Mouse (Mus musculus) WW6 (cell line): ENCODE data around the gene Zfp281.

ENCODE experiments used
- DNase-seq: peaks from one replicate; pipeline ENCODE4 v3.0.0-alpha.2; 2013; ENCODE audit warnings: low read depth, low spot score

The Zfp281 gene

GRCm38 (mm10) chr1:136658456-136659227, 33.9 kb downstream of the Zfp281 start:
- DNase-seq, result no peak

DNA sequence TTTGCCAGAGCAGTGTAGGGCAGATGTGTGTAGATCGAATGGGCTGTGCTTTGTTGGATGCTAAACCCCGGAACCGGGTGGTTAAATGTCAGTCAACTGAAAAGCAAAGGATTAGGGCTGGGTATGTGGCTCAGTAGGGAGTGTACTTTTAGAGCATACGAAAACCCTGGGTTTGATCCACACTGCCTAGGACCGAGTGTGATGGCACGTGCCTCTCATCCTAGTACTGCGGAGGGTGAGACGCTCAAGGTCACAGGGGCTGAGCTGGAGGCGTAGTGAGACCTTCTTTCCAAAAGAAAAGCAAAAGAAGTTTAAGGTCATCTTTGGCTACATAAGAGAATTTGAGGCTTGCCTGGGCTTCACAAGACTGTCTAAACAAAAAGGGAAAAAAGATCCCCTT, 34.6 kb downstream of the Zfp281 start:
- no peak for DNase-seq

DNA sequence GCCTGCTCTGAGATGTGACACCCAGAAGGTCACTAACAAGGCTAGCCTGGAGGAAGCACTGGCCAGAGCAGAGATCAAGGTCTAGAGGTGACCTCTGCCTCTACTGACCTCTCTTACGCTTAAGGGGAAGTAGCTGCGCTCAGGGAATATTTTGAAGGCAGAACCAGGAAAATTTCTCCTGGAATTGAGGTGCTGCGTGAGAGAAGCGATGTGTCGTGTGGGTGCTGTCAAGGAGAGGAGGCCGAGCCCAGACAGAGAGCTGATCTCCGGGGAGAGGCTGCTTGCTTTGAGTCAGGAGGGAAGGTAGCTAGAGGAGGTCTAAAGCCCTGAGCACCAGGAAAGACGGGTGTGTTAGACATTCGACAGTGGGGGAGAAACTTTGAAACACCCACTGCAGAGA, 35.2 kb downstream of the Zfp281 start:
- no peak for DNase-seq

DNA sequence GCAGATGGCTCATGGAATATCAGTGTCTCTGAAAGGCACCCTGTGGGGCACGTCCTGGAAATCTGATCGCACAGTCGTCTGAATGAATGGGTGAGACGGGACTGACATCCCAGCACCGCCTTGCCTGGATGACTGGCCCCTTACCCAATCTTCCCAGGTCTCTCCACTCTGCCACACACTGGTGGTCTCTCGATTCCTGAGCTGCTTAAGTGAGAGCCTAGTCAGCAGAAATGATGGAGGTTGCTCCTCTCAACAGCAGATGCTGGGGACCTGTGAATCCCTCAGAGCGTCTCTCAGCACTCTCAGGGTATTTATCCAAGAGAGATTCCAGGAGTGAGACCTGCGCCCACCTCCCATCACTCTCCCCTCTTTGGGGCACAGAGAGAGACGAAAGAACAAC, 36.8 kb downstream of the Zfp281 start:
- no peak for DNase-seq

DNA sequence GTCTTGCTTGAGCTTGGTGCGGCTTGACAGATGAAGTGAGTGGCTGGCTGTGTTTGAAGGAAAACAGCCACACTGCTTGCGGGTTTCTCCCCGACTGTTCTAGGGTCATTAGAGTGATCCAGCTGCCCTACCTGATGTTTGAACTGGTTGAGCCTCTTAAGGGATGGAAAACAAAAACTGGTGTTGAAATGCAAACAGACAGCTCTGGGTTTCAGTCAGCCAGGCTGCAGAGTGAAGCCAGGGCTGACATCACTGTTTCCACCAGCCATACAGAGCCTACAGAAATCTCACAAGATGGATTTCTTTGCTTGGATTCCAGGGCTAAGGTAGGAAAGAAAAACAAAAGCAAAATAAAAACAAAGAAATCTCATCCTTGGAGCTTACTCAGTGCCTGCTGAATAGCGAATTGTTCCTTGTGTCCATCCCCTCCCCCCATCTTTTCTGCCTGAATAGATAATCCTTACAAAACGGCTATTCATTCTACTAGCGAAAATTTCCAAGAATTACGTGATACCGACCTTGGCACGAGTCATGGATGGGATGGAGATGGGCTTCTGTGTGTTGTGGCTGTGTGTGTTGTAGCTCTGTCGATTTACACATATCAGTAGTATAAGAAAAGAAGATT, 37.4 kb downstream of the Zfp281 start:
- no peak for DNase-seq

GRCm38 (mm10) chr1:136664921-136665582, 40.4 kb downstream of the Zfp281 start:
- DNase-seq, result no peak

GRCm38 (mm10) chr1:136666513-136666912, 41.8 kb downstream of the Zfp281 start:
- DNase-seq, result no peak

GRCm38 (mm10) chr1:136669926-136670325, 45.2 kb downstream of the Zfp281 start:
- no peak for DNase-seq

DNA sequence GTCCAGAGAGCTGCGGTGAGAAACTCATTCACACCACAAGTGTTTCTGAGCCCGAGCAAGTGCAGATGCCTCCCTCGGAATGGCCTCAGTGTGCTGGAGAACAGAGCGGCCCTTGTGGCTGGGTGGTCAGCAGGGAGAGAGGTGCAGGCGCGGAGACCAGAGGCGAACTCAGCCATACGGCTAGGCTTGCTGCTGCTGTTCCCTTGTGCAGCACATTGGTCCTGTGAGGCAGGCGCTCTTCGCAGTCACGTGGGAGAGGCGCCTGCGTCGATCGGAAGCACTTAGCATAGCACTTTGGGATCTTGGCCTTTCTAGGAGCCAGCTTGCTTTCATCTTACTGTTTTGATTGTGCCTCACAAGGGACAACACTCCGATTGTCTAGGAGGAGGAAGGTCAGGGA, 45.7 kb downstream of the Zfp281 start:
- DNase-seq, result no peak

- DNase-seq, result no peak
These were observed 47.2 kb downstream of the Zfp281 start for GRCm38 (mm10) chr1:136671767-136672434.

- no peak for DNase-seq
These were observed 47.9 kb downstream of the Zfp281 start for GRCm38 (mm10) chr1:136672564-136672963.

- DNase-seq, result no peak
These were observed 48.6 kb downstream of the Zfp281 start for GRCm38 (mm10) chr1:136673293-136673692.

DNA sequence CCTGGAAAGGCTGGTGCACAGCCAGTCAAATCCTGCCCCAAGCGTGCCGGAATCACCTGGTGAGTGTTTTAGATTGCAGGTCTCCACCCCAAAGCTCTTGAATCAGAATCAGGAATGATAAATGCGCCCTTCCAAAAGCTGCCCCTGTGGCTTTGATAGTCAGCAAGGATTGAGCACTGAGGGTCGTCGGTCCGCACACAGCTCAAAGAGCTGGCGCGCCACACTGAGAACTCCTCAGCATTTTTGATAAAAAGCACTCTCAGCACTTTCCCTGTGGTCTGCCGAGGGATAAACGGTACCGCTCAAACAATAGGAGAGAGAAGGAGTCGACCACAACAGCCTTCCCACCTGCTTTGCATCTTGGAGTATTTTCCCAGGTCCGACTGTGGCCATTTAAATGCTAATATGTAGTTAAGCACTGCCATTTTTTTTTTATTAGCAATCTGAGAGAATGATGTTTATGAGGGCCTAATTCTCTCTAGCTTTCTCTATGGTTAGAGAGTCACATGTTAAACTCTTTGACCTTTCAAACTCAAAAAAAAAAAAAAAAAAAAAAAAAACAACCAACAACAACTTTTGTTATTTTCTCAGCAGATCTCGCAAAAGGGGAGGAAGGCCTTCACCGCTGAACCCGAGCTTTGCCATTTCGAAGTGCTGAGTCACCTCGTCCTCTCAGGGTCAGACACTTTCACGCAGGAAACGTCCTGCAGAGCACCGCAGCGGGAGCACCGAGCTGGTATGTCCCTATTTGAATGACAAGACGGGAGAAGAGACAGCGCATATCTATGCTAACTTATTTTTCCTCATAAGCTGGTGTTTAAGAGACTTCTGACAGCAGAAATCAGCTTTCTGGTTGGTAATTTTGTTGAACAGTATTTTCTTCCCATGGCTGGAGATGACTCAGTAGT, 50.1 kb downstream of the Zfp281 start:
- no peak for DNase-seq

- DNase-seq, result no peak
These were observed 51.2 kb downstream of the Zfp281 start for GRCm38 (mm10) chr1:136675736-136676444.

DNA sequence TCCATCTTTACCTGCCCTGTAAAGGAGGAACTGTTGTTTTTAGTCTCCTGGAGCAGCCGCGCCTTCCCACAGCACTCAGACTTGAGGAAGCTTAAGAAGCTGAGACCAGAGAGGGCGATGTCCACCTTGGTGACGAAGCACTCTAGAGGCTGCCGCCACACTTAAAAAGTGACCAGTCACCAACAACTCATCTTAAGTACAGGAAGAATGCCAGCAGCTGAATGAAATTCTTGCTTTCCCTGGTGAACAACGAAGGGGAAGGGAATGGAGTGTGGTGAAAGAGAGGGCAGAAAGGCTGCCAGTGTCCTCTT, 51.7 kb downstream of the Zfp281 start:
- DNase-seq, result no peak

GRCm38 (mm10) chr1:136677847-136678325, 53.2 kb downstream of the Zfp281 start:
- DNase-seq, result no peak

GRCm38 (mm10) chr1:136678836-136679235, 54.1 kb downstream of the Zfp281 start:
- DNase-seq, result no peak
